Mouse (Mus musculus) forebrain, postnatal 0 days (tissue): ENCODE data around the gene Ccna1. TPM values are rescaled to one million over a fixed set of nuclear protein-coding genes. Genes with fewer than 3 reads are reported as not detected.

Source experiments
- ATAC-seq: fragments of 200-750 bp; cut with Nextera tagmentation; 2 replicates; pipeline ENCODE4 v1.8.0; 2017; ENCODE audit warnings: mild to moderate bottlenecking, moderate library complexity
- DNase-seq: peaks from one replicate; pipeline ENCODE4 v3.0.0-alpha.2; 2015
- H3K27ac ChIP-seq: fragments of 300-500 bp; sonication (generic); 2 replicates; pipeline ENCODE4 v1.5.1; 2014; ENCODE audit warnings: low read depth, mild to moderate bottlenecking, antibody characterized with exemption, low read length, moderate library complexity, mixed read lengths
- H3K27me3 ChIP-seq: fragments of 300-500 bp; sonication (generic); 2 replicates; pipeline ENCODE4 v1.6.1; 2014; ENCODE audit warnings: mild to moderate bottlenecking, low read length, mixed read lengths; ENCODE audit not compliant: insufficient read depth
- H3K36me3 ChIP-seq: fragments of 300-500 bp; sonication (generic); 2 replicates; pipeline ENCODE4 v1.6.1; 2014; ENCODE audit warnings: mild to moderate bottlenecking, moderate library complexity; ENCODE audit not compliant: insufficient read depth
- H3K4me1 ChIP-seq: fragments of 300-500 bp; sonication (generic); 2 replicates; pipeline ENCODE4 v1.6.1; 2014; ENCODE audit warnings: antibody characterized with exemption; ENCODE audit not compliant: insufficient read depth
- H3K4me2 ChIP-seq: fragments of 300-500 bp; sonication (generic); 2 replicates; pipeline ENCODE4 v1.6.1; 2014; ENCODE audit warnings: low read depth, mild to moderate bottlenecking, moderate library complexity
- H3K4me3 ChIP-seq: fragments of 300-500 bp; sonication (generic); 2 replicates; pipeline ENCODE4 v1.5.1; 2014; ENCODE audit warnings: low read depth, low read length, mixed read lengths
- H3K9ac ChIP-seq: fragments of 300-500 bp; sonication (generic); 2 replicates; pipeline ENCODE4 v1.6.1; 2014; ENCODE audit warnings: mild to moderate bottlenecking
- H3K9me3 ChIP-seq: fragments of 300-500 bp; sonication (generic); 2 replicates; pipeline ENCODE4 v1.6.1; 2016; ENCODE audit warnings: low read length
- CTCF ChIP-seq: sonication (generic); IDR thresholded peaks from 2 replicates; pipeline ENCODE4 v1.5.1; 2016; ENCODE audit warnings: antibody characterized with exemption, control low read depth, low read depth
- WGBS: fragments of 180-500 bp; shearing (Covaris S2); extraction: QIAGEN DNeasy Blood & Tissue Kit; methylation state at CpG from one replicate; pipeline ENCODE4 v1.1.7; 2014; 5-methylcytosine and 5-hydroxymethylcytosine counted together
- polyA plus RNA-seq: library from polyadenylated mRNA; unstranded; fragments of >200 nt; fragmentation: Nextera tagmentation; extraction: Ambion mirVana; gene quantifications from 2 replicates; pipeline ENCODE4 v1.2.1, GENCODE M21; 2015
- total RNA-seq: library from RNA; depleted of rRNA; stranded (reverse); fragments of >200 nt; gene quantifications from 2 replicates; pipeline ENCODE4 v1.2.3, GENCODE M21; 2014

The Ccna1 gene
- total and polyA plus RNA-seq, 2 experiments from 2014 or later: 3.1 to 5.6 TPM

GRCm38 (mm10) chr3:55044601-55045370 is 10.5 kb downstream of the Ccna1 start:
- WGBS: 46% methylated on average over 8 of the region's 8 CpGs
- Histone ChIP-seq H3K27ac (peak overlapping the region; percentile 47; the same call in 1 of the 2 replicates), H3K9me3 (no peaks in the 10 kb centered on the region), H3K9ac (no peak overlapping the region), H3K4me3 (no peak overlapping the region), H3K4me2 (no peak overlapping the region), H3K4me1 (no peaks in the 10 kb centered on the region), H3K36me3 (no peaks in the 10 kb centered on the region), H3K27me3 (no peaks in the 10 kb centered on the region)
- ATAC-seq (peak; percentile 89), DNase-seq (peak; percentile 74)
- TF ChIP-seq CTCF: no peak

GRCm38 (mm10) chr3:55037608-55038007 is 17.7 kb downstream of the Ccna1 start:
- Histone ChIP-seq H3K4me1 (no peaks in the 10 kb centered on the region), H3K4me3 (no peak overlapping the region), H3K4me2 (no peak overlapping the region), H3K36me3 (no peaks in the 10 kb centered on the region), H3K9me3 (no peaks in the 10 kb centered on the region), H3K9ac (no peak overlapping the region), H3K27ac (no peak overlapping the region), H3K27me3 (no peaks in the 10 kb centered on the region)
- ATAC-seq (no peak), DNase-seq (no peak)
- WGBS: 91% methylated on average over 5 of the region's 5 CpGs
- no peak for TF ChIP-seq CTCF

GRCm38 (mm10) chr3:55027271-55027840 is 27.9 kb downstream of the Ccna1 start:
- ATAC-seq: no peak
- H3K27ac ChIP-seq: no peak overlapping the region
- no peak overlapping the region for H3K4me3 ChIP-seq
- WGBS: 63% methylated on average over 7 of the region's 7 CpGs
- no peak overlapping the region for H3K4me2 ChIP-seq
- no peaks in the 10 kb centered on the region for H3K27me3 ChIP-seq
- H3K36me3 ChIP-seq: no peaks in the 10 kb centered on the region
- no peaks in the 10 kb centered on the region for H3K9me3 ChIP-seq
- no peak for TF ChIP-seq CTCF
- no peak overlapping the region for H3K9ac ChIP-seq
- DNase-seq: no peak
- no peaks in the 10 kb centered on the region for H3K4me1 ChIP-seq

GRCm38 (mm10) chr3:55025502-55025901 is 29.8 kb downstream of the Ccna1 start:
- no peak overlapping the region for H3K4me3 ChIP-seq
- 0 out of 2 replicates have a peak, but pooled peaks cover 4% of the 10 kb centered on the region for H3K9me3 ChIP-seq
- no peak for DNase-seq
- 79% methylated on average over 3 of the region's 3 CpGs for WGBS
- H3K36me3 ChIP-seq: no peaks in the 10 kb centered on the region
- no peak overlapping the region for H3K27ac ChIP-seq
- no peak overlapping the region for H3K4me2 ChIP-seq
- TF ChIP-seq CTCF: peak; percentile 31
- no peaks in the 10 kb centered on the region for H3K27me3 ChIP-seq
- ATAC-seq: no peak
- no peaks in the 10 kb centered on the region for H3K4me1 ChIP-seq
- H3K9ac ChIP-seq: no peak overlapping the region

GRCm38 (mm10) chr3:55023347-55023746 is 32.0 kb downstream of the Ccna1 start:
- no peak overlapping the region for H3K27ac ChIP-seq
- H3K4me1 ChIP-seq: no peaks in the 10 kb centered on the region
- no peak overlapping the region for H3K9ac ChIP-seq
- ATAC-seq: no peak
- 0 out of 2 replicates have a peak, but pooled peaks cover 4% of the 10 kb centered on the region for H3K9me3 ChIP-seq
- H3K27me3 ChIP-seq: no peaks in the 10 kb centered on the region
- no peak overlapping the region for H3K4me2 ChIP-seq
- no peak for TF ChIP-seq CTCF
- no peaks in the 10 kb centered on the region for H3K36me3 ChIP-seq
- 83% methylated on average over 1 of the region's 1 CpGs for WGBS
- DNase-seq: no peak
- no peak overlapping the region for H3K4me3 ChIP-seq

- no peaks in the 10 kb centered on the region for H3K36me3 ChIP-seq
- ATAC-seq (no peak), DNase-seq (no peak)
- H3K27me3 ChIP-seq: no peaks in the 10 kb centered on the region
- no peak overlapping the region for H3K27ac ChIP-seq
- 83% methylated on average over 1 of the region's 1 CpGs for WGBS
- TF ChIP-seq CTCF: peak; percentile 24; the same call in 1 of the 2 replicates
- H3K9me3 ChIP-seq: 0 out of 2 replicates have a peak, but pooled peaks cover 4% of the 10 kb centered on the region
- H3K4me2 ChIP-seq: no peak overlapping the region
- no peak overlapping the region for H3K4me3 ChIP-seq
- H3K4me1 ChIP-seq: no peaks in the 10 kb centered on the region
- H3K9ac ChIP-seq: no peak overlapping the region
Observed at GRCm38 (mm10) chr3:55022247-55022646, 33.1 kb downstream of the Ccna1 start.

GRCm38 (mm10) chr3:55012536-55012935 is 42.8 kb downstream of the Ccna1 start:
- WGBS: 60% methylated on average over 4 of the region's 4 CpGs

More at GRCm38 (mm10) chr3:55012536-55012935, 42.8 kb downstream of the Ccna1 start:
- no peak for DNase-seq
- Histone ChIP-seq H3K4me1 (no peaks in the 10 kb centered on the region), H3K4me3 (no peak overlapping the region), H3K27ac (no peak overlapping the region), H3K4me2 (no peak overlapping the region), H3K27me3 (no peaks in the 10 kb centered on the region), H3K9ac (no peak overlapping the region), H3K36me3 (no peaks in the 10 kb centered on the region), H3K9me3 (no peaks in the 10 kb centered on the region)
- peak; percentile 27; the same call in 1 of the 2 replicates for ATAC-seq
- TF ChIP-seq CTCF: no peak
